ENCODE assay signal across 9 mouse cellular contexts in genomic region chr6:128358999-128359398, GRCm38 (mm10). TPM values are rescaled to one million over a fixed set of nuclear protein-coding genes. Genes with fewer than 3 reads are reported as not detected.
DNase-seq lines count a peak whose midpoint lies in the region; ATAC-seq and TF ChIP-seq lines count a peak whose summit lies in the region.
"Had no signal": no experiment of that assay in that cellular context is flagged by ENCODE, and none has a peak within 500 bp of the region (broad histone marks: within the 10 kb centered on the region; RNA-seq: fewer than 3 reads in every experiment).

No protein-coding gene starts in this region.

- H3K36me3 ChIP-seq in liver, embryonic 12.5 days: peaks cover 37% of the 10 kb centered on the region

- ATAC-seq in liver, embryonic 12.5 days: no peak

- 55% methylated on average over 2 of the region's 2 CpGs for WGBS in liver, embryonic 12.5 days (ENCODE audit: insufficient replicate concordance)
- WGBS in olfactory bulb, adult 2 months: 6% methylated on average over 2 of the region's 2 CpGs

- H3K4me2 ChIP-seq in liver, embryonic 12.5 days: no peak overlapping the region

- H3K27me3 ChIP-seq in liver, embryonic 12.5 days (replicated peaks): peaks cover 12% of the 10 kb centered on the region

- peak; percentile 74 for TF ChIP-seq CTCF in olfactory bulb, adult 2 months (IDR thresholded peaks at IDR 0.05; ENCODE audit: insufficient read depth, low read depth, low read length)

- H3K27ac ChIP-seq in liver, embryonic 12.5 days: no peak overlapping the region
- H3K27ac ChIP-seq in olfactory bulb, adult 2 months (ENCODE audit: insufficient read depth, low read depth, low read length): no peak overlapping the region

- peak; percentile 50 for DNase-seq in liver
- DNase-seq in ZHBTc4 (ENCODE audit: low read depth, low spot score): peak; percentile 86
- peak; percentile 71 to 79 for DNase-seq in cerebellum, postnatal 4 days (ENCODE audit: low spot score in 2 of 2)
- DNase-seq in heart, postnatal 14 days: peak; percentile 61 to 69
- DNase-seq in left cerebral cortex, postnatal 14 days (ENCODE audit: low spot score in 2 of 2): peak; percentile 68 to 79
- peak; percentile 69 for DNase-seq in thymus, postnatal 0 days (ENCODE audit: low spot score)

- no peak overlapping the region for H3K9ac ChIP-seq in liver, embryonic 12.5 days

- intact Hi-C loops in heart, postnatal 14 days (cut with DNase I): loop anchor here (2.0 to 5.0 kb wide), 2 partner anchors 40 to 127 kb away; no protein-coding TSS in a partner anchor
- intact Hi-C loops in left cerebral cortex, postnatal 14 days (cut with DNase I): loop anchor here (2.0 to 5.0 kb wide), 2 partner anchors 40 to 122 kb away; no protein-coding TSS in a partner anchor

- peaks cover 58% of the 10 kb centered on the region for H3K4me1 ChIP-seq in liver, embryonic 12.5 days
- no peaks in the 10 kb centered on the region for H3K4me1 ChIP-seq in olfactory bulb, adult 2 months (ENCODE audit: control insufficient read depth, insufficient read depth, low read length)

- H3K4me3 ChIP-seq in liver, embryonic 12.5 days: no peak overlapping the region
- no peak overlapping the region for H3K4me3 ChIP-seq in olfactory bulb, adult 2 months (ENCODE audit: insufficient read depth, low read depth, low read length)

- H3K9me3 ChIP-seq in liver, embryonic 12.5 days (replicated peaks): no peaks in the 10 kb centered on the region

- TF ChIP-seq POLR2A in olfactory bulb, adult 2 months (IDR thresholded peaks at IDR 0.05; ENCODE audit: insufficient read depth, low read depth, low read length): no peak

RNA-seq across cellular contexts. Expression of gene Tulp3, which starts 3.3 kb away (rescaled TPM):
- 4.7 and 4.8 TPM in 2 replicates for polyA plus RNA-seq in liver, embryonic 12.5 days (2016; fragmentation: Nextera tagmentation; extraction: Ambion mirVana)
- 1 to 10 TPM; 8.0 to 8.3 TPM for total RNA-seq in heart, postnatal 14 days (2021)
- 10 to 100 TPM; 17.6 to 18.4 TPM for total RNA-seq in left cerebral cortex, postnatal 14 days (2021)
- polyA plus RNA-seq in olfactory bulb, adult 2 months (2012; ENCODE audit: insufficient read depth, insufficient read length, low replicate concordance, missing spikeins): not detected in 2 replicates
- polyA plus RNA-seq in thymus, postnatal 0 days (2015; fragmentation: Nextera tagmentation; extraction: Ambion mirVana): 12.2 and 13.4 TPM in 2 replicates

RNA-seq across cellular contexts. Expression of gene Rhno1, which starts 3.7 kb away (rescaled TPM):
- polyA plus RNA-seq in liver, embryonic 12.5 days (2016; fragmentation: Nextera tagmentation; extraction: Ambion mirVana): 78.6 and 81.0 TPM in 2 replicates
- total RNA-seq in heart, postnatal 14 days (2021): 10 to 100 TPM; 10.3 to 12.9 TPM
- total RNA-seq in left cerebral cortex, postnatal 14 days (2021): 10 to 100 TPM; 16.3 to 18.2 TPM
- polyA plus RNA-seq in olfactory bulb, adult 2 months (2012; ENCODE audit: insufficient read depth, insufficient read length, low replicate concordance, missing spikeins): not detected in 2 replicates
- polyA plus RNA-seq in thymus, postnatal 0 days (2015; fragmentation: Nextera tagmentation; extraction: Ambion mirVana): 133 and 144 TPM in 2 replicates

RNA-seq across cellular contexts. Expression of gene Foxm1, which starts 3.8 kb away (rescaled TPM):
- 24.5 and 26.6 TPM in 2 replicates for polyA plus RNA-seq in liver, embryonic 12.5 days (2016; fragmentation: Nextera tagmentation; extraction: Ambion mirVana)
- 1 to 10 TPM; 4.1 to 6.3 TPM for total RNA-seq in heart, postnatal 14 days (2021)
- 1 to 10 TPM; 2.0 to 2.1 TPM for total RNA-seq in left cerebral cortex, postnatal 14 days (2021)
- polyA plus RNA-seq in olfactory bulb, adult 2 months (2012; ENCODE audit: insufficient read depth, insufficient read length, low replicate concordance, missing spikeins): not detected in 2 replicates
- 22.0 and 23.9 TPM in 2 replicates for polyA plus RNA-seq in thymus, postnatal 0 days (2015; fragmentation: Nextera tagmentation; extraction: Ambion mirVana)

RNA-seq across cellular contexts. Expression of gene Tex52, which starts 16.3 kb away (rescaled TPM):
- polyA plus RNA-seq in liver, embryonic 12.5 days (2016; fragmentation: Nextera tagmentation; extraction: Ambion mirVana): not detected in 2 replicates
- total RNA-seq in heart, postnatal 14 days (2021): not detected
- total RNA-seq in left cerebral cortex, postnatal 14 days (2021): under 1 TPM in 1 of 2 experiments, not detected in 1; 0.63 TPM
- not detected in 2 replicates for polyA plus RNA-seq in olfactory bulb, adult 2 months (2012; ENCODE audit: insufficient read depth, insufficient read length, low replicate concordance, missing spikeins)
- 0.26 and 0.57 TPM in 2 replicates for polyA plus RNA-seq in thymus, postnatal 0 days (2015; fragmentation: Nextera tagmentation; extraction: Ambion mirVana)

RNA-seq across cellular contexts. Expression of gene Gm44596, which starts 16.3 kb away (rescaled TPM):
- polyA plus RNA-seq in liver, embryonic 12.5 days (2016; fragmentation: Nextera tagmentation; extraction: Ambion mirVana): not detected in 2 replicates
- total RNA-seq in heart, postnatal 14 days (2021): not detected
- total RNA-seq in left cerebral cortex, postnatal 14 days (2021): not detected
- polyA plus RNA-seq in olfactory bulb, adult 2 months (2012; ENCODE audit: insufficient read depth, insufficient read length, low replicate concordance, missing spikeins): not detected in 2 replicates
- polyA plus RNA-seq in thymus, postnatal 0 days (2015; fragmentation: Nextera tagmentation; extraction: Ambion mirVana): not detected in 2 replicates
- polyA plus RNA-seq: lung, embryonic 16.5 days had no signal

Comparison
In these comparisons a context has a peak if more than half of its experiments do, and no peak if none do; other contexts are left out.
1. RNA of gene Rhno1, which starts 3.7 kb away (polyA plus RNA-seq): 133 to 144 TPM in thymus, postnatal 0 days and 78.6 to 81.0 TPM in liver, embryonic 12.5 days; not detected in olfactory bulb, adult 2 months; every median in the first group is over 10 times any median in the second.
2. Peak in every context shown above with its lines, with median percentiles within 50 percentile points of each other: DNase-seq.